Mouse (Mus musculus): ENCODE results near the gene Dcbld1.
A peak's percentile ranks its signal among the peaks of the same experiment; 100 is the strongest.
"Not testable (repeated sequence)": the region's sequence is repeated elsewhere in the genome, so short reads cannot be mapped to it uniquely, and the experiment has no call there.

Gene Dcbld1

GRCm38 (mm10) chr10:52281337-52281736 is 47.9 kb downstream of the Dcbld1 start:
- TF ChIP-seq POU5F1 (IDR thresholded peaks at IDR 0.05; ENCODE audit: borderline replicate concordance, low read length) (no peak), NANOG (IDR thresholded peaks at IDR 0.05; ENCODE audit: borderline replicate concordance, low read length) (no peak), CTCF (conservative IDR thresholded peaks at IDR 0.05; ENCODE audit: low read length) (no peak)
- Histone ChIP-seq H3K9me3 (ENCODE audit: low read length) (no peaks in the 10 kb centered on the region), H3K27me3 (ENCODE audit: insufficient read depth, low read length) (no peaks in the 10 kb centered on the region), H3K4me3 (replicated peaks; ENCODE audit: low read length) (no peak overlapping the region), H3K36me3 (ENCODE audit: insufficient read depth, low read length) (peaks cover 28% of the 10 kb centered on the region), H3K4me1 (replicated peaks; ENCODE audit: low read depth, low read length) (peaks cover 82% of the 10 kb centered on the region)

- H3K27me3 ChIP-seq (ENCODE audit: insufficient read depth, low read length): no peaks in the 10 kb centered on the region
- no peak; the same call in 1 of the 2 replicates for TF ChIP-seq CTCF (conservative IDR thresholded peaks at IDR 0.05; ENCODE audit: low read length)
- no peak for TF ChIP-seq NANOG (IDR thresholded peaks at IDR 0.05; ENCODE audit: borderline replicate concordance, low read length)
- TF ChIP-seq POU5F1 (IDR thresholded peaks at IDR 0.05; ENCODE audit: borderline replicate concordance, low read length): no peak
Measured at GRCm38 (mm10) chr10:52284578-52284977, 51.2 kb downstream of the Dcbld1 start.

DNA sequence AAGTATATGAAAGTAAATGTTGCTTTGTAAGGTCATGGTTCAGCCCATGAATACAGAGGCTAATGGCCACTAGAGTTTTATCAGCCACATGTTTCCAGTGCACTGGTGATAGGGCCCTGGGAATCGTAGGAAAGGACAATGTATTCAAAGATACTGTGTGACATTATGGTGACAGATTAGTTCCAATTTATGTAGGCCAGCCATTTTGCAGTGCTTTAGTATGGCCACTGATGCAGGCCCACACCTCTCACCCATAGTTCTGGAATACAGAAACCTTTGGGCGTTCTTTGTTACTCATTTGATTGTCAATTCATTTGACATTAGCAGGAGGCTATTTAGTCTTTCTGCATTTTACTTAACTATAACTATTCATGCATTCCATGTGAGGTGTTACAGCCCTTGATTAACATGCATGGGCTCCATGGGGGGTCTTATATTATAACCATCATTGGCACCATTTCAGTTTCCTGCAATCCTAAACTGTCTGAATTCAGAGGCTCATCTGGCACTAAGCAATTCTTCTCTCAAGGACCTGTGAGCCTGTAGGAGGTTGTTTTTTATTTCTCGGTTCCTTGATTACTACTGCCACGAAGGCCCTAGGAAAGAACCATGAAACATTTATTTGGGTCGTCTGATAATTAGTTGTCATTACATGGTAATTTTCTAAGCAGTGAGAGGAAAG is 54.6 kb downstream of the Dcbld1 start:
- no peak for TF ChIP-seq POU5F1 (IDR thresholded peaks at IDR 0.05; ENCODE audit: borderline replicate concordance, low read length)
- TF ChIP-seq NANOG (IDR thresholded peaks at IDR 0.05; ENCODE audit: borderline replicate concordance, low read length): no peak
- TF ChIP-seq CTCF (conservative IDR thresholded peaks at IDR 0.05; ENCODE audit: low read length): no peak
- peaks cover 43% of the 10 kb centered on the region for H3K36me3 ChIP-seq (ENCODE audit: insufficient read depth, low read length)
- peaks cover 73% of the 10 kb centered on the region for H3K4me1 ChIP-seq (replicated peaks; ENCODE audit: low read depth, low read length)
- no peak overlapping the region for H3K4me3 ChIP-seq (replicated peaks; ENCODE audit: low read length)
- no peaks in the 10 kb centered on the region for H3K27me3 ChIP-seq (ENCODE audit: insufficient read depth, low read length)
- no peaks in the 10 kb centered on the region for H3K9me3 ChIP-seq (ENCODE audit: low read length)

More at GRCm38 (mm10) chr10:52284578-52284977, 51.2 kb downstream of the Dcbld1 start:
- Histone ChIP-seq H3K4me1 (replicated peaks; ENCODE audit: low read depth, low read length) (peaks cover 76% of the 10 kb centered on the region), H3K4me3 (replicated peaks; ENCODE audit: low read length) (no peak overlapping the region), H3K9me3 (ENCODE audit: low read length) (no peaks in the 10 kb centered on the region), H3K36me3 (ENCODE audit: insufficient read depth, low read length) (peaks cover 46% of the 10 kb centered on the region)

DNA sequence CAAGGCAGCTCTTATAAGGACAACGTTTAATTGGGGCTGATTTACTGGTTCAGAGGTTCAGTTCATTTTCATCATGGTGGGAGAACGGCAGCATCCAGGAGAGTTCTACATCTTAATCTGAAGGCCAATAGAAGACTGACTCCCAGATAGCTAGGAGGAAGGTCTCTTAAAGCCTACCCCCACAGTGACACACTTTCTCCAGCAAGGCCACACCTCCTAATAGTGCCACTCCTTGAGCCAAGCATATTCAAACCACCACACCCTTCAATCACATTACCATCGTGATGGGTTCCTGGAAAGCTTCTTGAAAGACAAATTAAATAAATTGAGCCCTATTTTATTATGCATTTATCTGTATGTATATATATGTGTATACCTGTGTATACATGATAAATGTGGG is 55.8 kb downstream of the Dcbld1 start:
- Histone ChIP-seq H3K4me1 (replicated peaks; ENCODE audit: low read depth, low read length) (peaks cover 74% of the 10 kb centered on the region), H3K27me3 (ENCODE audit: insufficient read depth, low read length) (no peaks in the 10 kb centered on the region), H3K36me3 (ENCODE audit: insufficient read depth, low read length) (peaks cover 48% of the 10 kb centered on the region), H3K4me3 (replicated peaks; ENCODE audit: low read length) (no peak overlapping the region), H3K9me3 (ENCODE audit: low read length) (no peaks in the 10 kb centered on the region)
- TF ChIP-seq CTCF (conservative IDR thresholded peaks at IDR 0.05; ENCODE audit: low read length) (no peak), POU5F1 (IDR thresholded peaks at IDR 0.05; ENCODE audit: borderline replicate concordance, low read length) (no peak), NANOG (IDR thresholded peaks at IDR 0.05; ENCODE audit: borderline replicate concordance, low read length) (no peak)

DNA sequence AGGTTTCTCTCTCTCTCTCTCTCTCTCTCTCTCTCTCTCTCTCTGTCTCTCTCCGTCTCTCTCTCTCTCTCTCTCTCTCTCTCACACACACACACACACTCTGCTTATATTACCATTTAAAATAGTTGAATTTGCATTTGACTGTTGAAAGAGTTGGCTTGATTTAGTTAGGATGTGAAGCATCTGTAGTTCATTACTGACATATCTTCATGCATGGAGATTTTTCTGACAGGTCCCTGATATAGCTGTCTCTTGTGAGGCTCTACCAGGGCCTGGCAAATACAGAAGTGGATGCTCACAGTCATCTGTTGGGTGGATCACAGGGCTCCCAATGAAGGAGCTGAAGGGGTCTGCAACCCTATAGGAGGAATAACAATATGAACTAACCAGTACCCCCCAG is 59.0 kb downstream of the Dcbld1 start:
- H3K4me3 ChIP-seq (replicated peaks; ENCODE audit: low read length); H3K9me3 ChIP-seq (ENCODE audit: low read length); H3K27me3 ChIP-seq (ENCODE audit: insufficient read depth, low read length): not testable (repeated sequence)
- peaks cover 91% of the 10 kb centered on the region for H3K4me1 ChIP-seq (replicated peaks; ENCODE audit: low read depth, low read length)
- peaks cover 26% of the 10 kb centered on the region for H3K36me3 ChIP-seq (ENCODE audit: insufficient read depth, low read length)

DNA sequence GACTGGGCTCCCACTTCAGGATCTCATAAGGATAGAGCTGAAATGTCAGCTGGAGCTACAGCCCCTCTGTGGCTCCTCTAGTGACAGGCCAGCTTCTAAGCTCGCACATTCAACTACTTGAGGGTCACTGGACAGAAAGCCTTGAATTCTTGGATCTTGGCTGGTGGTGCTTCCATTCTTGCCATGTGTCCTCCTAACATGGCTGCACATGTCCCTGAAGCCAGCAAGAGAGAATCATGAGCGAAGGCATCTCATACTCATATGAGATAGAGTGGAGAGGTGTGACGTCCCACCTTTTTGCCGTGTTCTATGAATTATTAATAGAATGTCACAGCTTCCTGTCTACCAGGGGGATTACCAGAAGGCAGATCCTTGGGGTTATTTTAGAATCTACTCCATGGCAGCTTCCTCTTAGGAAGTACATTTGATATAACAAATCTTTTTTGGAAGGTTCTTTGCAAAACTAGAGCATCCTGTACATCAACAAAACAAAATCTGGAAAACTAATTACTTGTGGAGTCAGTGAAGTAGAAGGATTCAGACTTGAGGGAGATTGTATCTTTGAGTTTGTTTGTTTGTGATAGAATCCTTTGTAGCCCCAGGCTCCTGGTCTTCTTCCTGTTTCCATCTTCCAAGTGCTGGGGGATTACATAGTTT is 60.6 kb downstream of the Dcbld1 start:
- TF ChIP-seq CTCF (conservative IDR thresholded peaks at IDR 0.05; ENCODE audit: low read length): no peak
- no peak for TF ChIP-seq POU5F1 (IDR thresholded peaks at IDR 0.05; ENCODE audit: borderline replicate concordance, low read length)
- no peak for TF ChIP-seq NANOG (IDR thresholded peaks at IDR 0.05; ENCODE audit: borderline replicate concordance, low read length)
- H3K27me3 ChIP-seq (ENCODE audit: insufficient read depth, low read length): no peaks in the 10 kb centered on the region

DNA sequence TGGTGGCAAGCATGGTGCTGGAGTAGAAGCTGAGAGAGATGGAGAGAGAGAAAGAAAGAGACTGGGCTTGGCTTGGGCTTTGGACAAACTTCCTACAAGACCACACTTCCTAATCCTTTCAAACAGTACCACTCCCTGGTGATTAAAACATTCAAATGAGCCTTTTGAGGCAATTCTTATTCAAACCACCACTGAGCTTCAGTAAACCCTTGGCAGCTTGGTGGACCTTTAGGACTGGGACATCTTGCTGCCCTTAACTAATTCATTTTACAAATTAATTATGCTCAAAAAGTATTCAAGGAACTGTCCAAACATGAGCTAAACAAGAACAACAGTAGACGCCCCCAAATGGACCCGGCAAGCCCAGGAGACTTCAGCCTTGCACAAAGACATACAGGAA is 62.5 kb downstream of the Dcbld1 start:
- peaks cover 91% of the 10 kb centered on the region for H3K4me1 ChIP-seq (replicated peaks; ENCODE audit: low read depth, low read length)
- H3K27me3 ChIP-seq (ENCODE audit: insufficient read depth, low read length): no peaks in the 10 kb centered on the region
- peaks cover 19% of the 10 kb centered on the region for H3K36me3 ChIP-seq (ENCODE audit: insufficient read depth, low read length)
- TF ChIP-seq NANOG (IDR thresholded peaks at IDR 0.05; ENCODE audit: borderline replicate concordance, low read length) (peak; percentile 47; the same call in 1 of the 2 replicates), POU5F1 (IDR thresholded peaks at IDR 0.05; ENCODE audit: borderline replicate concordance, low read length) (no peak)
- no peak overlapping the region for H3K4me3 ChIP-seq (replicated peaks; ENCODE audit: low read length)
- no peaks in the 10 kb centered on the region for H3K9me3 ChIP-seq (ENCODE audit: low read length)

More for the DNA sequence above, 60.6 kb downstream of the Dcbld1 start:
- Histone ChIP-seq H3K4me1 (replicated peaks; ENCODE audit: low read depth, low read length) (peaks cover 90% of the 10 kb centered on the region), H3K36me3 (ENCODE audit: insufficient read depth, low read length) (peaks cover 17% of the 10 kb centered on the region), H3K9me3 (ENCODE audit: low read length) (no peaks in the 10 kb centered on the region), H3K4me3 (replicated peaks; ENCODE audit: low read length) (no peak overlapping the region)

- not testable (repeated sequence) for H3K9me3 ChIP-seq (ENCODE audit: low read length)
Measured at GRCm38 (mm10) chr10:52298568-52298967, 65.1 kb downstream of the Dcbld1 start.

GRCm38 (mm10) chr10:52301766-52302165 is 68.3 kb downstream of the Dcbld1 start:
- TF ChIP-seq POU5F1 (IDR thresholded peaks at IDR 0.05; ENCODE audit: borderline replicate concordance, low read length): no peak
- no peak for TF ChIP-seq CTCF (conservative IDR thresholded peaks at IDR 0.05; ENCODE audit: low read length)
- TF ChIP-seq NANOG (IDR thresholded peaks at IDR 0.05; ENCODE audit: borderline replicate concordance, low read length): no peak
- Histone ChIP-seq H3K36me3 (ENCODE audit: insufficient read depth, low read length) (peaks cover 41% of the 10 kb centered on the region), H3K4me1 (replicated peaks; ENCODE audit: low read depth, low read length) (peaks cover 77% of the 10 kb centered on the region), H3K4me3 (replicated peaks; ENCODE audit: low read length) (no peak overlapping the region), H3K27me3 (ENCODE audit: insufficient read depth, low read length) (no peaks in the 10 kb centered on the region), H3K9me3 (ENCODE audit: low read length) (no peaks in the 10 kb centered on the region)

More at GRCm38 (mm10) chr10:52298568-52298967, 65.1 kb downstream of the Dcbld1 start:
- not testable (repeated sequence) for H3K4me3 ChIP-seq (replicated peaks; ENCODE audit: low read length); H3K27me3 ChIP-seq (ENCODE audit: insufficient read depth, low read length)
- Histone ChIP-seq H3K36me3 (ENCODE audit: insufficient read depth, low read length) (peaks cover 18% of the 10 kb centered on the region), H3K4me1 (replicated peaks; ENCODE audit: low read depth, low read length) (peaks cover 85% of the 10 kb centered on the region)
